Mouse (Mus musculus) ES-E14 (cell line): ENCODE measurements at regions not wholly inside any gene's neighbourhood (a gene's known extent, or its start where the extent isn't known, plus 50 kb on each side); places are given as distances from the start of the nearest gene placed in this dataset.

Source experiments
- DNase-seq: peaks from one replicate; pipeline ENCODE4 v3.0.0-alpha.2; 2013; ENCODE audit warnings: low read depth, low spot score
- H3K27ac ChIP-seq: 2 replicates; pipeline ENCODE4 v1.5.1; 2012; ENCODE audit warnings: low read depth, mild to moderate bottlenecking, low read length, moderate library complexity, mixed read lengths; ENCODE audit not compliant: poor library complexity, insufficient read depth, severe bottlenecking
- H3K36me3 ChIP-seq: 2 replicates; pipeline ENCODE4 v1.6.1; 2012; ENCODE audit warnings: mild to moderate bottlenecking, low read length, moderate library complexity, mixed read lengths; ENCODE audit not compliant: control insufficient read depth, poor library complexity, insufficient read depth, severe bottlenecking
- H3K4me1 ChIP-seq, 2 experiments: fragments of 150-350 bp in 1 of 2; sonication (generic) in 1 of 2; 2 replicates each; pipeline ENCODE4 v1.6.1; 2012; ENCODE audit warnings: low read length in 2 of 2, mild to moderate bottlenecking in 1 of 2, mixed read lengths in 1 of 2; ENCODE audit not compliant: control insufficient read depth in 2 of 2, insufficient read depth in 2 of 2, poor library complexity in 1 of 2
- H3K4me3 ChIP-seq, 2 experiments: fragments of 150-350 bp in 1 of 2; sonication (generic) in 1 of 2; 2 replicates each; pipeline ENCODE4 v1.5.1; 2012; ENCODE audit warnings: low read length in 2 of 2, low read depth in 1 of 2, mild to moderate bottlenecking in 1 of 2, mixed read lengths in 1 of 2; ENCODE audit not compliant: insufficient read depth in 1 of 2, poor library complexity in 1 of 2, severe bottlenecking in 1 of 2
- H3K9ac ChIP-seq: 2 replicates; pipeline ENCODE4 v1.6.1; 2012; ENCODE audit warnings: low read depth, mild to moderate bottlenecking, low read length, mixed read lengths; ENCODE audit not compliant: poor library complexity, insufficient read depth, severe bottlenecking
- H3K9me3 ChIP-seq: fragments of 150-350 bp; sonication (generic); 2 replicates; pipeline ENCODE4 v1.6.1; 2012; ENCODE audit warnings: low read depth, mild to moderate bottlenecking, low read length; ENCODE audit not compliant: control insufficient read depth, insufficient read depth
- CHD2 ChIP-seq: IDR thresholded peaks from 2 replicates; pipeline ENCODE4 v1.6.1; 2014; ENCODE audit warnings: mild to moderate bottlenecking, low read depth, low read length, inconsistent platforms
- HCFC1 ChIP-seq: IDR thresholded peaks from 2 replicates; pipeline ENCODE4 v1.6.1; 2012; ENCODE audit warnings: low read length, inconsistent platforms, borderline replicate concordance; ENCODE audit not compliant: insufficient read depth
- MAFK ChIP-seq: IDR thresholded peaks from 2 replicates; pipeline ENCODE4 v1.6.1; 2014; ENCODE audit warnings: mild to moderate bottlenecking, low read depth, low read length, inconsistent platforms; ENCODE audit not compliant: insufficient read depth
- ZC3H11A ChIP-seq: IDR thresholded peaks from 2 replicates; pipeline ENCODE4 v1.6.1; 2012; ENCODE audit warnings: low read depth, mild to moderate bottlenecking, inconsistent platforms, low read length, borderline replicate concordance
- ZNF384 ChIP-seq: IDR thresholded peaks from 2 replicates; pipeline ENCODE4 v1.6.1; 2012; ENCODE audit warnings: low read depth, low read length, inconsistent platforms
- in situ Hi-C, 2 experiments: fragments of 600-800 bp; cut with MboI; formaldehyde crosslinking; loops; one replicate each; pipeline ENCODE4 v1.15.1; 2025; ENCODE audit warnings: low sequenced_read_pairs in 2 of 2, inconsistent platforms in 1 of 2; ENCODE audit not compliant: unreplicated experiment in 2 of 2

GRCm38 (mm10) chr3:60292142-60292541 is 180.5 kb upstream of the Mbnl1 start:
- TF ChIP-seq MAFK (no peak), HCFC1 (no peak), CHD2 (no peak), ZNF384 (no peak), ZC3H11A (no peak)
- H3K9me3 ChIP-seq: no peaks in the 10 kb centered on the region
- H3K36me3 ChIP-seq: no peaks in the 10 kb centered on the region
- H3K27ac ChIP-seq: no peak overlapping the region
- DNase-seq: no peak
- no peak overlapping the region for H3K4me3 ChIP-seq
- in situ Hi-C loops: no loop called here
- no peaks in the 10 kb centered on the region for H3K4me1 ChIP-seq
- no peak overlapping the region for H3K9ac ChIP-seq

GRCm38 (mm10) chr3:60292940-60293339 is 179.7 kb upstream of the Mbnl1 start:
- Histone ChIP-seq H3K4me3 (no peak overlapping the region), H3K27ac (no peak overlapping the region), H3K9me3 (no peaks in the 10 kb centered on the region), H3K36me3 (no peaks in the 10 kb centered on the region), H3K4me1 (no peaks in the 10 kb centered on the region), H3K9ac (no peak overlapping the region)
- no peak for TF ChIP-seq CHD2
- no peak for TF ChIP-seq ZNF384
- TF ChIP-seq ZC3H11A: no peak
- TF ChIP-seq MAFK: no peak
- no peak for TF ChIP-seq HCFC1
- DNase-seq: no peak
- in situ Hi-C loops: no loop called here

GRCm38 (mm10) chr3:60305399-60305798 is 167.2 kb upstream of the Mbnl1 start:
- no peak overlapping the region for H3K27ac ChIP-seq
- H3K9me3 ChIP-seq: no peaks in the 10 kb centered on the region
- TF ChIP-seq MAFK (no peak), ZC3H11A (no peak), CHD2 (no peak), ZNF384 (no peak), HCFC1 (no peak)
- in situ Hi-C loops: no loop called here
- DNase-seq: no peak
- H3K4me3 ChIP-seq: no peak overlapping the region
- H3K4me1 ChIP-seq: no peaks in the 10 kb centered on the region
- no peaks in the 10 kb centered on the region for H3K36me3 ChIP-seq
- H3K9ac ChIP-seq: no peak overlapping the region

GRCm38 (mm10) chr3:60310402-60310801 is 162.2 kb upstream of the Mbnl1 start:
- in situ Hi-C loops: no loop called here

GRCm38 (mm10) chr3:60311178-60311577 is 161.5 kb upstream of the Mbnl1 start:
- no peak overlapping the region for H3K9ac ChIP-seq
- no peak for DNase-seq
- no peak overlapping the region for H3K4me3 ChIP-seq
- H3K36me3 ChIP-seq: no peaks in the 10 kb centered on the region
- H3K9me3 ChIP-seq: no peaks in the 10 kb centered on the region
- H3K27ac ChIP-seq: no peak overlapping the region
- TF ChIP-seq HCFC1: no peak
- TF ChIP-seq CHD2: no peak
- no peak for TF ChIP-seq ZNF384
- no peak for TF ChIP-seq MAFK
- no peak for TF ChIP-seq ZC3H11A
- H3K4me1 ChIP-seq: no peaks in the 10 kb centered on the region
- in situ Hi-C loops: no loop called here

More at GRCm38 (mm10) chr3:60310402-60310801, 162.2 kb upstream of the Mbnl1 start:
- Histone ChIP-seq H3K9me3 (no peaks in the 10 kb centered on the region), H3K4me1 (no peaks in the 10 kb centered on the region), H3K4me3 (no peak overlapping the region), H3K9ac (no peak overlapping the region), H3K27ac (no peak overlapping the region), H3K36me3 (no peaks in the 10 kb centered on the region)
- DNase-seq: no peak
- no peak for TF ChIP-seq ZNF384
- TF ChIP-seq HCFC1: no peak
- TF ChIP-seq MAFK: no peak
- TF ChIP-seq ZC3H11A: no peak
- no peak for TF ChIP-seq CHD2
